Mouse (Mus musculus) splenic B cell, adult 2 months (primary cell): ENCODE measurements around the gene Rnf213.
"Not testable (repeated sequence)": the region's sequence is repeated elsewhere in the genome, so short reads cannot be mapped to it uniquely, and the experiment has no call there.

ENCODE experiments used
- DNase-seq: peaks from one replicate; pipeline ENCODE4 v3.0.0-alpha.2; 2011; ENCODE audit warnings: low read depth, low spot score
- H3K27me3 ChIP-seq: 2 replicates; pipeline ENCODE4 v1.6.1; 2012; ENCODE audit warnings: mild to moderate bottlenecking, low read length, moderate library complexity, mixed read lengths; ENCODE audit not compliant: control insufficient read depth, poor library complexity, insufficient read depth, severe bottlenecking
- H3K36me3 ChIP-seq: 2 replicates; pipeline ENCODE4 v1.6.1; 2012; ENCODE audit warnings: mild to moderate bottlenecking, low read length, moderate library complexity, mixed read lengths; ENCODE audit not compliant: control insufficient read depth, poor library complexity, insufficient read depth, severe bottlenecking

Gene Rnf213

DNA sequence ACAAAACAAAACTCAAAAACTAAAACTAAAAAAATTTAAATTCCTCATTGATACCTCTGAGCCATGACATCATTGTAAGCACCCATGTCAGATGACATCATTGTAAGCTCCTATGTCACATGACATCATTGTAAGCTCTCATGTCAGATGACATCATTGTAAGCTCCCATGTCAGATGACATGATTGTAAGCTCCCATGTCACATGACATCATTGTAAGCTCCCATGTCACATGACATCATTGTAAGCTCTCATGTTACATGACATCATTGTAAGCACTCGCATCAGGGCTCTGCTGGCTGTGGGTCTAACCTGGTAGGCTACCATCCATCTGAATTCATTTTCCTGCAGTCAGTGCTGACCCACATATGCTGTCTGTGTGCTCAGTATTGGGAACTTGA is 14.3 kb upstream of the Rnf213 start:
- Histone ChIP-seq H3K27me3 (no peaks in the 10 kb centered on the region), H3K36me3 (peaks cover 3% of the 10 kb centered on the region; the same call in 1 of the 2 replicates)
- DNase-seq: peak; percentile 47

DNA sequence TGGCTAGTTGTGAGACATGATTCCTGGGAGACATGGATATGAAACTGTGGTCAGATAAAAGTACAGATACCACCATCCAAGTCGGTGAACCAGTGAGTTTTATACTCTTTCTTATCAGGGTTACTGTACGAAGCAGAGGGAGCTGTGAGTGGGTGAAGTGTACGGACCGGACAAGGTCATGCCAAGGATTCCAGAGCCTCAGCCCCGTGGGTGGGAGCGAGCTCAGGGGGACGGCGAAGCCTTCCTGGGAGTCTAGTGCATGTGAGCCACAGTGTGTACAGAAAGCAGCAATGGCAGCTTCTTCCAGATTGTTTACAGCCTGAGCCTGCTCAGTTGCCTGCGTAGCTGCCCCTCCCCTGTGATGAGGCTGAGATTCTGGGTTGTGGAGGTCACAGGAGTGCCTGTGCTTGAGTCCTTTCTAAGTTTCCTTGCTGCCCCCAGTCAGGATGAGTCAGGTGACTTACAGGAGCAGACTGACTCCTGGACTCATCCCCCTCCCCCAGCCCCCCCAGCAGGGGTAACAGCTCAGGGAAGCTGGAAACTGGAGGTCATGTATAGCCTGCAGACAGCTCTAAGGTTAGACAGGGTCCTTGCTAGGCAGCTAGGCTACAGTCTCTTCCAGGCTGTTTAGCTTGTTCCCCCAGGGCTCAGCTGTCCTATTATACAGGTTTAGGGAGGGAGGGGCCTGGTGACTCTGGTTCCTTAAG is 11.1 kb upstream of the Rnf213 start:
- H3K36me3 ChIP-seq: peaks cover 3% of the 10 kb centered on the region; the same call in 1 of the 2 replicates
- no peak for DNase-seq
- no peaks in the 10 kb centered on the region for H3K27me3 ChIP-seq

DNA sequence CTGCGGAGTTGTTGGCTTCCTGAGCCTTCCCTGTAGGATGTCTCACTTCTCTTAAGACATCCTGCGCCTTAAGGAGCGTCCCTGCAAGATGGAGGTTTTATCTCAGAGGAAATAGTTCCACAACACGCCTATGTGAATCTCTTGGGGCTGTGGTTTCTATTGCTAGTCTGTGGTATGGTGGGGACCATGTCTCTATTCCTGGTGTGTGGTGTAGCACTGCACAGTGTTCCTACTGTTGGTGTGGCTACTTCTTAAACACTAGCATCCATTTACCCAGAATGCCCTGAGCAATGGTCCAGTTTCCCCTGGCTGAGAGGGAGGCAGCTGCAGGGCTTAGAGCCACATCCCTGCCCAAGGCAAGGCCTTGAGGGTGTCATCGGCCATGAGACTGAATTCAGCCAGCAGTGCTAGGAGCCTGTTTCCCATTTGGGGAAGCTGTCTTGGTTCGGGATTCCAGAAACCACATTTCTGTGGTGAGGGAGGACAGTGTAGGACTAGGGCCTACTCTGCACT is 10.5 kb upstream of the Rnf213 start:
- Histone ChIP-seq H3K36me3 (peaks cover 3% of the 10 kb centered on the region; the same call in 1 of the 2 replicates), H3K27me3 (no peaks in the 10 kb centered on the region)
- no peak for DNase-seq

DNA sequence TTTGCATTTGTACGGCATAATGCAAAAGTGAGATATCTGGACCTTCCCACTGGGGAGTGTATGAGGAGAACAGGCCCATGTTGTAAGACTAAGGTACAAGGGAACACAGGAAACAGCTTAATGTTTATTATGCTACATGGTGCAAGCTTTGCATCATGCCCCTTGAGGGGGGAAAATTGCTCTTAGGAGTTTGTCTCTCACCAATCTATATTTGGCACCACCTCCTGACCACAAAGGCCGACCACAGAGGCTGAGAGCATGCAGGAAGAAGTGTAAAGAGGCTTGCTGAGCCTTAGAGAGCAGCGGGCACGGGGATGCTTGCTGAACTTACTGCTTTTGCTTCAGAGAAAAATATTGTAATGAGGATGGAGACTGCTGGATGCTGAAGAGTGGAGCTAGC is 8.0 kb upstream of the Rnf213 start:
- peak; percentile 52 for DNase-seq
- no peaks in the 10 kb centered on the region for H3K27me3 ChIP-seq
- H3K36me3 ChIP-seq: peaks cover 3% of the 10 kb centered on the region; the same call in 1 of the 2 replicates

DNA sequence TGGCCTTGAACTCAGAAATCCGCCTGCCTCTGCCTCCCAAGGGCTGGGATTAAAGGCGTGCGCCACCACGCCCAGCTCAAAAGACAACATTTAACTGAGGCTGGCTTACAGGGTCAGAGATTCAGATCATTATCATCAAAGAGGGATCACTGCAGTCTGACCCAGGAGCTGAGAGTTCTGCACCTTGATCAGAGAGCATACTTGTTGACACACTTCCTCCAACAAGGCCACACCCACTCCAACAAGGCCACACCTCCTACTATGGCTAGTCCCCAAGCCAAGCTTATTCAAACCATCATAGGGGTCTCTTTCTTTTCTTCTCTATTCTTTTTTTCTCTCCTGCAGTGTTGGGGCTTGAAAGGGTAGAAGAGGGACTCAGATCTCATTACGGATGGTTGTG is 6.6 kb upstream of the Rnf213 start:
- Histone ChIP-seq H3K36me3 (no peaks in the 10 kb centered on the region), H3K27me3 (no peaks in the 10 kb centered on the region)
- peak; percentile 55 for DNase-seq

DNA sequence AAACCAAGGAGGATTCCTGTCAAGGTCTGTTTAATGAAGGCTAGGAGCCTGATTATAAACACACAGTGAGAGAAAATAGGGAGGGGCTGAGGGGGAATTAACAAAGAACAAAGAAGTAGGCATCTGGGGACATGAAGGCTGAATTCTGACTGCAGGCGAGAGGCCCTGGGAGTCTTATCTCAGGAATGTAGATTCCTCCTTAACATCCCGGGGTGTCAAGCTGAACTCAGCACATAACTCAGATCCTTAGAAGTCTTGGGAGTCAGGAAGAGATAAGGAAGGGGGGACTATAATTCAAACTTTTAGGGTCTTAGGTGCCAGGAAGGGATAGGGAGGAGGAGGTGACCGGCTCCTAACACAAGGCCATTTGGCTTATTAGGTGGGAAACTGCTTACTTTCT is 5.6 kb upstream of the Rnf213 start:
- H3K36me3 ChIP-seq, DNase-seq, H3K27me3 ChIP-seq: not testable (repeated sequence)

DNA sequence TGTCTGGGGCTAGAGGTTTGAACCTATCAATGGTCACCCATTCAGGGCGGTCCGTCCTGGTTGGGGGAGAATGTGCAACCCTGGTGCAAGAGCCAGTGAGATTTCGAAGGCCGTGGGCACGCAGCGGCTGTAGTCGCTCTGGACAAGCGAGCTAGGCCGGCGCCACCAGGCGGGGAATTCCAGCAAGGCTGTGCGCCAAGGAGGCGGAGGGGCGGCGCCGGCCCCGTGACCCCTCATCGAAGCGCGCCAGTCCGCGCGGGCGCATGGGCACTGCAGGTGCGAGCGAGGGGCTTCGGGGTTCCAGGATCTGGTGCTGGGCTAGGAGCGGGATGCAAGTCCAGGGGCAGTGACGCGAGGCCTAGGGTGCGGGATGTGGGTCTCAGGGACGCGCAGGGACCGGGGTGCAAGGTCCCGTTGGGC is 3.0 kb upstream of the Rnf213 start:
- Histone ChIP-seq H3K36me3 (no peaks in the 10 kb centered on the region), H3K27me3 (no peaks in the 10 kb centered on the region)
- peak; percentile 56 for DNase-seq

DNA sequence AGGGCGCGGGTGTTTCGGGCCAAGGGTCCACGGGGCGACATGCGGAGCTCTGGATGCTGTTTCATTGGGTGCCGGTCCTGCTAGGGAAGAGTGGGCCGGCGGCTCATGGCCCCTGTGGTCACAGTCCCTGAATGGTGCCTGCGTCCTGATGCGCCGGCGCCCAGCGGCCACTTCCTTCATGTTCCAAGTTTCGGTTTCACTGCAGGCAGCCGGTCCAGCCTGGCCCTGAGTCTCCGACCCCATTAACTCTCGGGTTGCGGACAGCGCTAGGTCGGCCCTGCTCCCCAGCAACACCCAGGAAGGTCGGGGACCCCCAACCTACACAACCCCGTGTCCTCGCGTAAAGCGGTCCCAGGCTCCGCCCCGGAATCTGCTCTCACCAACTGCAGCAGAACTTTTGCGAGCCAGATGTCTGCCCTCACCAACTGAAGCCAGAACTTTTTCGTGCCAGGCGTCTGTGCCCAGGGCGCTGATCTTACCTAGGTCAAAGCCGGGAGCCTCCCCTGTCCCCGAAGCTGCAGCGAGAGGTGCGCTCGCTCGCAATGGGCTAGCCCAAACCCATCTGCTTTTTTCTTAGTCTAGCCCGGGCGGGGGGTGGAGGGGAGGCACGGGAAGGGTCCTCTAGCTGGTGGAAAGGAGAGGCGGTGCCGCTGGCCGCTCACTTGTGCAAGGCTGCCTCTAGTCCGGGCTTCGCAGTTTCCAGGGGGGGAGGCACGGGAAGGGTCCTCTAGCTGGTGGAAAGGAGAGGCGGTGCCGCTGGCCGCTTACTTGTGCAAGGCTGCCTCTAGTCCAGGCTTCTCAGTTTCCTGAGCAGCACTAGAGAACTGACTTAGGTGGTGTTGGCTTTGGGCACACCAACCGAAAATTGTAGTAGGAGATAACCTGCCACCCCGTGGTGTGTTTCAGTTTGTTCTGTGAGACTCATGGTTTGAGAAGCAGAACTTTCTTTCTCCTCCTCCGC is 2.3 kb upstream of the Rnf213 start:
- Histone ChIP-seq H3K36me3 (no peaks in the 10 kb centered on the region), H3K27me3 (no peaks in the 10 kb centered on the region)
- peak; percentile 64 for DNase-seq

DNA sequence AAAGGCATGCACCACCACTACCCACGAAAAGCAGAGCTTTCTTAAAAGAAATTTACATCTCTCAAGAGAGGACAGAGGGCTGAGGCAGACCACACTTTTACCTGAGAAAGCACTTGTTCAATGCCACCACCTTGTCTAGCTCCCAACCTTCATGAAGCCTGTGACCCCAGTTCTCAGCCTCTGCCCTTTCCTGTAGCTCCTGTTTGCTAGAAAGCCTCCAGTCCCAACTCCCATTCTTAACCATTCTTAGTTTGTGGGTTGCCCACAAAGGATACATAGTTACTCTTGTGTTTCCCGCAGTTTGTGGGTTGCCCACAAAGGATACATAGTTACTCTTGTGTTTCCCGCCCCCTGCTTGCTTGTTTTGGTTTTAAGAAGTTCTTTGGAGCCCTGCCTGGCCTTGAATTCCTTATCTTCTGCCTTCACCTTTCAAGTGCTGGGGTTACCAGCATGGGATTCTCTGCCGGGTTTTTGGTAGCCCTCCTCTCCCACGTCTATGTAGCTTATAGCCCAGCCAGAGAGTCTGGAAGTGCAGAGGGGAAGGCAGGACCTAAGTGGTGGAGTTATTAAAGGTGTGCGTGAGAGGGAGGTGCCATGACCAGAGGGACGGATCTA is 1.4 kb upstream of the Rnf213 start:
- Histone ChIP-seq H3K27me3 (no peaks in the 10 kb centered on the region), H3K36me3 (no peaks in the 10 kb centered on the region)
- DNase-seq: peak; percentile 13

DNA sequence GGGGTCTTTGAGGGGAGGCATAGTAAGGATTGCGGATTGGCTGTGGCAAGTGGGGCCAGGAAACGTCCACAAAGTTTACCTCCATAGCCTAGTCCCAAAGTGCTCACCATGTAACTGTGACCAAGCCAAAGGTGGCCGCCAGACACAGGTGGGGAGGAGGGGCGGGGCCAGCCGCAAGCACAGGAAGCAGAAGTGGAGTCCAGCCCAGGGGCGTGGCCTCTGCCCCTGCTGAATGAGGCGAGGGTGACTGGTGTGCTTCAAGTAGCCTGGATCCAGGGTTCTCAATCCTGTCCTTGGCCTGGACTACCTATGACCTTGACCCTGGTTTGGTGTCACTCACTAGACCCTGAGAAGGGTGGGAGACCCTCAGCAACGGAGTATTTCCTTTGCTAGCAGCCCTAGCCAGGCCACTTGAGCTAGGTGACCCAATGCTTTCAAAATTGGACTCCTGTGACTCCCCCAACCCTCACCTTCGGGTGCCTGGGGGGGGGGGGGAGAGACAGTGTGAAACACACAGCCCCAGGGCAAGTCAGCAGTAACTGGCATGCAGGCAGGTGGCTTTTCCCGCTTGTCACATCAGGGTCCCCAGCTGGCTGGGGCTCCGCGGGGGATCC is 792 bp upstream of the Rnf213 start:
- no peaks in the 10 kb centered on the region for H3K27me3 ChIP-seq
- peak; percentile 89 for DNase-seq
- H3K36me3 ChIP-seq: no peaks in the 10 kb centered on the region

DNA sequence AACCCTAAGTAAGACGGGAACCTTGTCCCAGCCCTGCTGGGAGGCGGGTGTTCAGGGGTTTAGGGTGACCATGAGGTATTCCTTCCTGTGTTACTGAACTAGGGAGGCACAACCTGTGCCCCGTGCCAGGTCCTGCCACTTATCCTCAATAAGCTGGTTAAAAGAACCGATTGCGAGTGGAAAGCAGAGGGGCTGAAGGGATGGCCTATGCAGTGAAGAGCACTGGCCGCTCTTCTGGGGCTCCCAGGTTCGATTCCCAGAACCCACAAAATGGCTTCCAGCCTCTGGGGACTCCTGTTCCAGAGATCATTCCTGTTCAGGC is 544 bp downstream of the Rnf213 start:
- Histone ChIP-seq H3K36me3 (no peaks in the 10 kb centered on the region), H3K27me3 (no peaks in the 10 kb centered on the region)
- peak; percentile 13 for DNase-seq

DNA sequence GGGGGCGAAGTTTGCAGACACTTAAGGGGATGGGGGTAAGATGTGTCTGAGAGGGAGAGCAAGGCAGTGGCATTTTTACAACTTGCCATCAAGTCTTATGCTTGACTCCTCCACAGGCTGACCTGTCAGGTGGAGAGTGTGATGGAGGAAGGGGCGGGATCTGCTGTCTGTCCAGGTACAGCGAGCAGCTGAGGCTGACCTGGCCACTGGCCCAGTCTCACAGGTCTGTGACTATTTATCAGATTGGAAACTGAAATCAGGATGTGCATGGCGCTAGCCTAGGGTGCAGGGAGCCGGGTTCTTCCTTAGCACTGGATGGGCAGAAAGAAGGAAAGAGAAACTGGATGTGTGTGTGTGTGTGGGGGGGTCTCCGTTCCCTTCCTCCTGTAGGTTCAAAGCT is 1.3 kb downstream of the Rnf213 start:
- no peaks in the 10 kb centered on the region for H3K36me3 ChIP-seq
- no peaks in the 10 kb centered on the region for H3K27me3 ChIP-seq
- DNase-seq: no peak

DNA sequence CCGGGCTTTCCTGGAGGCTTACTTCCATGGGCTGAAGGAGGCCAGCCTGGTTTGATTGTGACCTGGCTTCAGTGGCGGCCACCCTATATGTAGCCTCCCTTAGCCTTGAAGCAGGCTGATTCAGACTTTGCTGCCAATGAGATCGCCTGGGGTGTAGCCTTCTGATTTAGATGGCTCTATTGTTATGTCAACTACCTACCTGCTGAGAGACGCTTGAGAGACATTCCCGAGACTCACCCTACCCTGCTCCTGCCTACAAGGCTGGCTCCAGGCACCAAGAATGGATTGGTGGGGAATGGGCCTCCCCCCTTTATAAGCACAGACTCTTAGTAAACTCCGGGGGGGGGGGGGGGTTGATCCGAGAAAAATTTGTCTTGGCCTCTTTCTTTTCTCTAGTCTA is 2.5 kb downstream of the Rnf213 start:
- Histone ChIP-seq H3K27me3 (no peaks in the 10 kb centered on the region), H3K36me3 (no peaks in the 10 kb centered on the region)
- no peak for DNase-seq

DNA sequence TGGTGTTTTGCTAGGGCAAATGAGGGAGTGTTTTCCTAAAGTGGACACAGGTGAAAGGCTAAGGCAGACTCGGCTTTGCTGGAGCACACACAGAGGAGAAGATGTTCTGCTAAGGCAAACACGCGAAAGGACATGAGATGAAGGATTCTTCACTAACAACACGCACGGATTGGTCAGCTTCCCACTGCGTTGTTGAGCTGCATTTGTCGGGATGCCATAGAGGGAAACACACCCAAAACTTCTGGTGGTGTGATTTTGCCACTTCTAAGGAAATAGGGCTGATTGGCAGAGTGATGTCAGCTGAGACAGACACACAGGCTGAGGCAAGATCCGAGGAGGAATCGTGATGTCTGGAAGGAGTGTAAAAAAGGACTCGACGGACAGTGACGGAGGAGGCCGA is 3.0 kb downstream of the Rnf213 start:
- Histone ChIP-seq H3K27me3 (no peaks in the 10 kb centered on the region), H3K36me3 (no peaks in the 10 kb centered on the region)
- DNase-seq: no peak
